Mouse (Mus musculus): ENCODE results near the gene Med25. TPM values are rescaled to one million over a fixed set of nuclear protein-coding genes. Genes with fewer than 3 reads are reported as not detected.

Gene Med25
- polyA plus RNA-seq, 1 experiment from 2014 or later, result 136 TPM

GRCm38 (mm10) chr7:44895593-44896434 is 3.3 kb upstream of the Med25 start, which contains the start of gene Fuz:
Gene Fuz (plus strand): TSS chr7:44896079.
- Histone ChIP-seq H3K4me3 (ENCODE audit: low read length) (peak within 1 kb of the TSS; percentile 77), H3K4me2 (replicated peaks; ENCODE audit: low read depth, low read length) (peak within 1 kb of the TSS; percentile 81), H3K27me3 (ENCODE audit: insufficient read depth, low read length) (no peaks in the 10 kb centered on the region), H3K9me3 (ENCODE audit: low read length) (no peaks in the 10 kb centered on the region), H3K27ac (ENCODE audit: low read length) (peak within 1 kb of the TSS; percentile 87), H3K4me1 (ENCODE audit: insufficient read depth, low read length) (peaks cover 47% of the 10 kb centered on the region), H3K9ac (replicated peaks; ENCODE audit: low read length) (peak within 1 kb of the TSS; percentile 90), H3K36me3 (ENCODE audit: insufficient read depth, low read length) (peaks cover 16% of the 10 kb centered on the region; the same call in 1 of the 2 replicates)
- 1% methylated on average over 34 of the region's 34 CpGs for WGBS
- peak; percentile 32 for ATAC-seq (ENCODE audit: low FRiP score, low TSS enrichment)

- H3K9ac ChIP-seq (replicated peaks; ENCODE audit: low read length), result peak overlapping the region; percentile 90; the same call in 1 of the 2 replicates
- ATAC-seq (ENCODE audit: low FRiP score, low TSS enrichment), result no peak
- peaks cover 47% of the 10 kb centered on the region for H3K4me1 ChIP-seq (ENCODE audit: insufficient read depth, low read length)
- no peaks in the 10 kb centered on the region for H3K9me3 ChIP-seq (ENCODE audit: low read length)
- H3K36me3 ChIP-seq (ENCODE audit: insufficient read depth, low read length), result peaks cover 10% of the 10 kb centered on the region; the same call in 1 of the 2 replicates
- peak overlapping the region; percentile 87 for H3K27ac ChIP-seq (ENCODE audit: low read length)
- H3K27me3 ChIP-seq (ENCODE audit: insufficient read depth, low read length), result no peaks in the 10 kb centered on the region
- 73% methylated on average over 7 of the region's 7 CpGs for WGBS
- H3K4me3 ChIP-seq (ENCODE audit: low read length), result peak overlapping the region; percentile 77
- H3K4me2 ChIP-seq (replicated peaks; ENCODE audit: low read depth, low read length), result peak overlapping the region; percentile 81
Observed at GRCm38 (mm10) chr7:44895206-44895592, 2.7 kb upstream of the Med25 start.

- ATAC-seq (ENCODE audit: low FRiP score, low TSS enrichment), result no peak
- H3K27ac ChIP-seq (ENCODE audit: low read length), result no peak overlapping the region
- no peak overlapping the region for H3K4me2 ChIP-seq (replicated peaks; ENCODE audit: low read depth, low read length)
- H3K9me3 ChIP-seq (ENCODE audit: low read length), result no peaks in the 10 kb centered on the region
- H3K9ac ChIP-seq (replicated peaks; ENCODE audit: low read length), result no peak overlapping the region
- peaks cover 5% of the 10 kb centered on the region; the same call in 1 of the 2 replicates for H3K36me3 ChIP-seq (ENCODE audit: insufficient read depth, low read length)
- WGBS, result 92% methylated on average over 3 of the region's 3 CpGs
- no peaks in the 10 kb centered on the region for H3K27me3 ChIP-seq (ENCODE audit: insufficient read depth, low read length)
- peaks cover 48% of the 10 kb centered on the region for H3K4me1 ChIP-seq (ENCODE audit: insufficient read depth, low read length)
- no peak overlapping the region for H3K4me3 ChIP-seq (ENCODE audit: low read length)
Observed at GRCm38 (mm10) chr7:44894175-44894574, 1.7 kb upstream of the Med25 start.

- ATAC-seq (ENCODE audit: low FRiP score, low TSS enrichment), result no peak
- peak overlapping the region; percentile 77 for H3K4me2 ChIP-seq (replicated peaks; ENCODE audit: low read depth, low read length)
- peak overlapping the region; percentile 89 for H3K27ac ChIP-seq (ENCODE audit: low read length)
- 33% methylated on average over 8 of the region's 8 CpGs for WGBS
- no peaks in the 10 kb centered on the region for H3K9me3 ChIP-seq (ENCODE audit: low read length)
- H3K36me3 ChIP-seq (ENCODE audit: insufficient read depth, low read length), result peaks cover 9% of the 10 kb centered on the region; the same call in 1 of the 2 replicates
- H3K27me3 ChIP-seq (ENCODE audit: insufficient read depth, low read length), result no peaks in the 10 kb centered on the region
- H3K9ac ChIP-seq (replicated peaks; ENCODE audit: low read length), result 0 out of 2 replicates have a peak overlapping the region, but pooled peaks have one; percentile 56
- 0 out of 2 replicates have a peak overlapping the region, but pooled peaks have one; percentile 11 for H3K4me3 ChIP-seq (ENCODE audit: low read length)
- H3K4me1 ChIP-seq (ENCODE audit: insufficient read depth, low read length), result peaks cover 53% of the 10 kb centered on the region
Observed at GRCm38 (mm10) chr7:44893197-44893596, 685 bp upstream of the Med25 start.

GRCm38 (mm10) chr7:44891611-44892010 is 901 bp downstream of the Med25 start:
- peak overlapping the region; percentile 77 for H3K4me2 ChIP-seq (replicated peaks; ENCODE audit: low read depth, low read length)
- peak overlapping the region; percentile 91 for H3K4me3 ChIP-seq (ENCODE audit: low read length)
- no peak for ATAC-seq (ENCODE audit: low FRiP score, low TSS enrichment)
- WGBS, result 18% methylated on average over 6 of the region's 6 CpGs
- peak overlapping the region; percentile 94 for H3K9ac ChIP-seq (replicated peaks; ENCODE audit: low read length)
- no peaks in the 10 kb centered on the region for H3K27me3 ChIP-seq (ENCODE audit: insufficient read depth, low read length)
- peaks cover 41% of the 10 kb centered on the region for H3K4me1 ChIP-seq (ENCODE audit: insufficient read depth, low read length)
- peaks cover 14% of the 10 kb centered on the region; the same call in 1 of the 2 replicates for H3K36me3 ChIP-seq (ENCODE audit: insufficient read depth, low read length)
- no peaks in the 10 kb centered on the region for H3K9me3 ChIP-seq (ENCODE audit: low read length)
- H3K27ac ChIP-seq (ENCODE audit: low read length), result peak overlapping the region; percentile 99; the same call in 1 of the 2 replicates

- no peaks in the 10 kb centered on the region for H3K27me3 ChIP-seq (ENCODE audit: insufficient read depth, low read length)
- peak overlapping the region; percentile 94; the same call in 1 of the 2 replicates for H3K9ac ChIP-seq (replicated peaks; ENCODE audit: low read length)
- H3K36me3 ChIP-seq (ENCODE audit: insufficient read depth, low read length), result peaks cover 20% of the 10 kb centered on the region
- peaks cover 46% of the 10 kb centered on the region for H3K4me1 ChIP-seq (ENCODE audit: insufficient read depth, low read length)
- 78% methylated on average over 4 of the region's 4 CpGs for WGBS
- no peaks in the 10 kb centered on the region for H3K9me3 ChIP-seq (ENCODE audit: low read length)
- no peak for ATAC-seq (ENCODE audit: low FRiP score, low TSS enrichment)
- H3K27ac ChIP-seq (ENCODE audit: low read length), result no peak overlapping the region
- H3K4me2 ChIP-seq (replicated peaks; ENCODE audit: low read depth, low read length), result peak overlapping the region; percentile 77
- H3K4me3 ChIP-seq (ENCODE audit: low read length), result peak overlapping the region; percentile 91
Observed at GRCm38 (mm10) chr7:44890737-44891136, 1.8 kb downstream of the Med25 start.

- H3K4me3 ChIP-seq (ENCODE audit: low read length), result no peak overlapping the region
- no peak overlapping the region for H3K27ac ChIP-seq (ENCODE audit: low read length)
- H3K36me3 ChIP-seq (ENCODE audit: insufficient read depth, low read length), result peaks cover 24% of the 10 kb centered on the region
- no peaks in the 10 kb centered on the region for H3K9me3 ChIP-seq (ENCODE audit: low read length)
- 78% methylated on average over 6 of the region's 7 CpGs for WGBS
- peaks cover 42% of the 10 kb centered on the region for H3K4me1 ChIP-seq (ENCODE audit: insufficient read depth, low read length)
- no peak for ATAC-seq (ENCODE audit: low FRiP score, low TSS enrichment)
- H3K27me3 ChIP-seq (ENCODE audit: insufficient read depth, low read length), result no peaks in the 10 kb centered on the region
- H3K9ac ChIP-seq (replicated peaks; ENCODE audit: low read length), result no peak overlapping the region
- 0 out of 2 replicates have a peak overlapping the region, but pooled peaks have one; percentile 11 for H3K4me2 ChIP-seq (replicated peaks; ENCODE audit: low read depth, low read length)
Observed at GRCm38 (mm10) chr7:44890180-44890579, 2.3 kb downstream of the Med25 start.

GRCm38 (mm10) chr7:44888256-44889105 is 4.0 kb downstream of the Med25 start:
- WGBS, result 83% methylated on average over 13 of the region's 13 CpGs
- Histone ChIP-seq H3K4me1 (ENCODE audit: insufficient read depth, low read length) (peaks cover 36% of the 10 kb centered on the region), H3K9me3 (ENCODE audit: low read length) (no peaks in the 10 kb centered on the region), H3K9ac (replicated peaks; ENCODE audit: low read length) (no peak overlapping the region), H3K4me2 (replicated peaks; ENCODE audit: low read depth, low read length) (no peak overlapping the region), H3K27ac (ENCODE audit: low read length) (0 out of 2 replicates have a peak overlapping the region, but pooled peaks have one; percentile 24), H3K36me3 (ENCODE audit: insufficient read depth, low read length) (peaks cover 39% of the 10 kb centered on the region), H3K27me3 (ENCODE audit: insufficient read depth, low read length) (no peaks in the 10 kb centered on the region), H3K4me3 (ENCODE audit: low read length) (no peak overlapping the region)
- no peak for ATAC-seq (ENCODE audit: low FRiP score, low TSS enrichment)

GRCm38 (mm10) chr7:44886964-44887363 is 5.5 kb downstream of the Med25 start:
- Histone ChIP-seq H3K27me3 (ENCODE audit: insufficient read depth, low read length) (no peaks in the 10 kb centered on the region), H3K4me2 (replicated peaks; ENCODE audit: low read depth, low read length) (no peak overlapping the region), H3K4me3 (ENCODE audit: low read length) (no peak overlapping the region), H3K36me3 (ENCODE audit: insufficient read depth, low read length) (peaks cover 52% of the 10 kb centered on the region), H3K27ac (ENCODE audit: low read length) (0 out of 2 replicates have a peak overlapping the region, but pooled peaks have one; percentile 25), H3K4me1 (ENCODE audit: insufficient read depth, low read length) (peaks cover 30% of the 10 kb centered on the region), H3K9me3 (ENCODE audit: low read length) (no peaks in the 10 kb centered on the region), H3K9ac (replicated peaks; ENCODE audit: low read length) (no peak overlapping the region; the same call in 1 of the 2 replicates)
- no peak for ATAC-seq (ENCODE audit: low FRiP score, low TSS enrichment)
- WGBS, result 84% methylated on average over 7 of the region's 7 CpGs
